Mouse (Mus musculus) left cerebral cortex, postnatal 14 days (tissue): ENCODE measurements around the gene Dcaf11. TPM values are rescaled to one million over a fixed set of nuclear protein-coding genes. Genes with fewer than 3 reads are reported as not detected.

Experiments used
- DNase-seq, 2 experiments: peaks; one replicate each; pipeline ENCODE4 v3.0.0; 2021 to 2022; ENCODE audit warnings: low spot score in 2 of 2, mixed read lengths in 1 of 2
- intact Hi-C: fragments of 180-260 bp; cut with DNase I; formaldehyde crosslinking; loops from one replicate; pipeline ENCODE4 v1.15.1; 2025
- total RNA-seq, 2 experiments: library from RNA; stranded (reverse); gene quantifications; 2 replicates each; pipeline ENCODE4 v1.2.3; 2021

The Dcaf11 gene
- total RNA-seq, 2 experiments from 2014 or later = 75.3 to 78.4 TPM

- intact Hi-C loops = no loop called here
- DNase-seq = peak; percentile 87 to 92
Measured at GRCm38 (mm10) chr14:55603633-55604576, 44.1 kb downstream of the Dcaf11 start.

DNA sequence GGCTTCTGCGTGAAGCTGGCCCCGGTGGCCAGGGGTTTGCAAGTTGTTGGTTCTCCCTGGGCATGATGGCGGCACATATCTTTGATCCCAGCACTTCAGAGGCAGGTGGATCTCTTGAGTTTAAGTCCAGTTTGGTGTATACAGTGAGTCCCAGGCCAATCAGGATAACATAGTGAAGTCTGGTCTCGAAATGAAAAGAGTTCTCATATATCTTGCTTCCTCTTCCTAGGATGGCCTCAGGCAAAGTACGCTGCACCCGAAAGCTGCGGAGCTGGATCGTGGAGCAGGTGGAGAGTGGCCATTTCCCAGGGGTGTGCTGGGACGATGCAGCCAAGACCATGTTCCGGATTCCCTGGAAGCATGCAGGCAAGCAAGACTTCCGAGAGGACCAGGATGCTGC lies 45.0 kb downstream of the Dcaf11 start:
- DNase-seq = no peak
- intact Hi-C loops = no loop called here

DNA sequence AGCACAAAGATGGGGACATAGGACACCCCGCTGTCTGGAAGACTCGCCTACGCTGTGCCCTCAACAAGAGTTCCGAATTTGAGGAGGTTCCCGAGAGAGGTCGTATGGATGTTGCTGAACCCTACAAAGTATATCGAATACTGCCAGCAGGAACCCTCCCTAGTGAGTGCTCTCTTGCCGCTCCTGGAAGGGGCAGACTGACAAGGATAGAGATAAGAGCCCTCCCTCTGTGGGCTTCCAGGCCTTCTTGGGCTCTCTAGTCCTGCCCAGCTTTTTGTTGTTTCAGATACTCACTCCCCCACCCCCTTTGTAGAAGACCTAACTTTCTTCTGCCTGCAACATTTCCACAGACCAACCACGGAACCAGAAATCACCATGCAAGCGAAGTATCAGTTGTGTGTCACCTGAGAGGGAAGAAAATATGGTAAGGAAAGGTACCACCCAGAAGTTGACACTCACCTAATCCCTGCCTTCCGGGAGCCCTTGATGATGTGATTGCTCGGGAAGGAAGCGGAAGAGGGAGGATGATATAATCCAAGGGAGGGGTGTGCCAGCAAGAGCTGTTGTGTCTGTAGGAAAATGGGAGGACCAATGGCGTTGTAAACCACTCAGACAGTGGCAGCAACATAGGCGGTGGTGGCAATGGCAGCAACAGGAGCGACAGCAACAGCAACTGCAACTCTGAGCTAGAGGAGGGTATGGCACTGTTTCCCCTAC lies 46.1 kb downstream of the Dcaf11 start:
- intact Hi-C loops = no loop called here
- no peak for DNase-seq

DNA sequence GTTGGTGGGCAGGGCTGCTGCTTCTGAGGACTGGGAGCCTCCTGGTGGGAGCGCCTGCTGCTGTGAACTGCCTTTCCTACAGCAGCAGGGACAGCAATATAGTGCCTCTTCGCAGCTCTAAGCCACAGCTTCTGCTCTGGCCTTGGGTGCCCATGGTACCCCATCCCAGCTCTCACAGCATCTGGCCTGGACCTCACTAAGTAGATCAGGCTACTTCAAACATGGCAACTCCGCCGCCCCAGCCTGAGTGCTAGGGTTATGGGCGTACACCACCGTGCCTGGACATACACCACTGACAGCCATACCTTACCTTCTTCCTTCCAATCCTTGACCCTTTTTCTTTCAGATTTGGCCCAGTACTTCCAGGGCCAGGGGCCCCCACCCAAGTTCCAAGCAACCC lies 48.5 kb downstream of the Dcaf11 start:
- DNase-seq = no peak
- intact Hi-C loops = no loop called here

DNA sequence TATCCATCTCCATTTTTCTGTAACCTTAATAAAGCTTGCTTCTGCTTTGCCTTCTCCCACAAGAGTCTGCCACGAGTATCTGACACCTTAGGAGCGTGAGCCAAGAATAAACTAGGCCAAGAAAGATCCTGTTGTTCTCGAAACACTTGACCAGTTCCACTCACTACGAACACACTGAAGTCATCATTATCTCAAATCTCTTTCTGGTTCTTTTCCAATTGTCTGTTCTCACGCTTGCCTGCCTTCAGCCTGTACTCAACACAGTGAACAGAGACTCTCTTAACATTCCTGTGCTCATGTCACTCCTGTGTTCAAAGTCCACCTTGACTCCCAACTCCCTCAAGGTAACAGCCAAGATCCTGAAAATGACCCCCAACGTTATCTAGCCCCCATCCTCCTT lies 53.5 kb downstream of the Dcaf11 start:
- intact Hi-C loops = no loop called here
- no peak for DNase-seq

- intact Hi-C loops = no loop called here
Measured at GRCm38 (mm10) chr14:55614565-55615178, 54.9 kb downstream of the Dcaf11 start.

GRCm38 (mm10) chr14:55615876-55616275 lies 56.1 kb downstream of the Dcaf11 start:
- DNase-seq = no peak
- intact Hi-C loops = no loop called here

More at GRCm38 (mm10) chr14:55614565-55615178, 54.9 kb downstream of the Dcaf11 start:
- DNase-seq = no peak

DNA sequence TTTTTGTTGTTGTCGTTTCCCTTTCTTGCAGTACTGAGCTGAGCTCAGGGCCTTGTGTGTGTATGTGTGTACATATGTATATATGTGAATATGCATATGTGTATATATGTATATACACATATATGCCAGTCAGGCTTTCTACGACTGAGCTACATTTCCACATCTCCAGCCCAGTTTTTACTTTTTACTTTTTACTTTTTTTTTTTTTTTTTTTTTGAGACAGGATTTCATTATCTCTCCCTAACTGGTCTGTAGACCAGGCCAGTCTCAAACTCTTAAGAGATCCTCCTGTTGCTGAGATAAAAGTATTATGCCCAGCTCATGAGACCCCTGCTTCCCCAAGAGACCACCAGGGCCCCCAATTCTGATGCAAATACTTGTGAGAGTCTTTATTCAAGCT lies 57.0 kb downstream of the Dcaf11 start:
- intact Hi-C loops = no loop called here
- DNase-seq = no peak

DNA sequence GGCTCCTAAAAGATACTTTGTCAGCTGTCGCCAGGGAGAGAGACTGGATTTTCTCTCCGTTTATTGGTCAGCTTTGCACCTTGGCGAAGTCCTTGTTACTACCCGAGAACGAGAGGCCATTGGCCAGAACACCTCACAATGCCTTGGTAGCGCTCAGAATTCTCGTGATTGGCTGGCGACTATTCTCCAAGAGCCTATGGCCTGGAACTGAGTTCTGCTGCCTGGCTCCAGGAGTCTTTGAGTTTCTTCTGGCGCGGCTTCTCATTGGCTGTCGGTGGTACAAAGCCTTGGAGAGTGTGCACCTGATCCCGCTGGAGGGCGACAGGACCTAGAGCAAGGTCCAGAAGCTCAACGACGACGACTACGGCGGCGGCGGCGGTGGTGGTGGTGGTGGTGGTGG lies 58.0 kb downstream of the Dcaf11 start, which contains the start of gene Rec8:
TSS of gene Rec8 (plus strand) at position 216 of the 400 bp plus-strand sequence.
- no peak for DNase-seq
- intact Hi-C loops = no loop called here

DNA sequence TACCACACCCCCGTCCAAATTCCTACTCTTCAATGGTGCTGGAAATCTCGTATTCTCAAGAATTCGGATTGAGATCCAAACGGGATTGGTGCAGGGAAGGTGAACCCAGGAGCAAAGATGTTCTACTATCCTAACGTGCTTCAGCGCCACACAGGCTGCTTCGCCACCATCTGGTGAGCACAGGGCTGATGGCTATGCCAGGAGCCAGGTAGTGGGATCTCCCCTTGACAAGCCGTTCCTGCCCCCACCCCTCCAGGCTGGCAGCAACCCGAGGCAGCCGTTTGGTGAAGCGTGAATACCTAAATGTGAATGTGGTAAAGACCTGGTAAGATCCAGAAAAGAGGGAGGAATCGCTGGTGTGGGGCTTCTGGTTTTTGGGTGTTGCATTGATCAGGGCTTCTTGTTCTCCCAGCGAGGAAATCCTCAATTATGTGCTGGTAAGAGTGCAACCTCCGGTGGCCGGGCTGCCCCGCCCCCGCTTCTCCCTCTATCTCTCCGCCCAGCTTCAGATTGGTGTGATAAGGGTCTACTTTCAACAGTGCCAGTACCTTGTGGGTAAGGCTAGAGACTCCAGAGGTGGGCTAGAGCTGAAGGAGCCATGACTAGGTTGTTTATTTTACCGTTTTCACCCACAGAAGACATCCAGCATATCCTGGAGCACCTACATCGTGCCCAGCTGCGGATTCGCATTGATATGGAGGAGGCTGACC lies 58.8 kb downstream of the Dcaf11 start:
- DNase-seq = no peak
- intact Hi-C loops = no loop called here

Other genes starting within 250 kb of the Dcaf11 start
- 10 to 100 TPM; 11.7 to 16.0 TPM for gene Dhrs4, start 81.2 kb upstream of the Dcaf11 start, total RNA-seq
- 10 to 100 TPM; 53.5 to 70.2 TPM for gene Carmil3, start 69.4 kb upstream of the Dcaf11 start, total RNA-seq
- 100 to 1,000 TPM; 184 to 205 TPM for gene Cpne6, start 49.6 kb upstream of the Dcaf11 start, total RNA-seq
- gene Nrl, start 35.0 kb upstream of the Dcaf11 start, total RNA-seq = under 1 TPM; 0.33 to 0.61 TPM
- gene Pck2, start 19.7 kb upstream of the Dcaf11 start, total RNA-seq = 10 to 100 TPM; 18.6 to 19.5 TPM
- gene A730061H03Rik, start 400 bp downstream of the Dcaf11 start, total RNA-seq = not detected
- not detected for gene Fitm1, start 15.6 kb downstream of the Dcaf11 start, total RNA-seq
- 10 to 100 TPM; 44.9 to 56.5 TPM for gene Psme1, start 18.1 kb downstream of the Dcaf11 start, total RNA-seq
- 10 to 100 TPM; 38.7 to 45.5 TPM for gene Emc9, start 25.3 kb downstream of the Dcaf11 start, total RNA-seq
- 10 to 100 TPM; 48.1 to 49.0 TPM for gene Psme2, start 31.1 kb downstream of the Dcaf11 start, total RNA-seq
- gene Rnf31, start 31.7 kb downstream of the Dcaf11 start, total RNA-seq = 10 to 100 TPM; 26.0 to 29.5 TPM
- 1 to 10 TPM; 8.0 to 8.4 TPM for gene Irf9, start 43.6 kb downstream of the Dcaf11 start, total RNA-seq
- gene Rec8, start 58.0 kb downstream of the Dcaf11 start, total RNA-seq = 1 to 10 TPM; 2.1 to 3.4 TPM
- 100 to 1,000 TPM; 123 to 171 TPM for gene Ipo4, start 76.0 kb downstream of the Dcaf11 start, total RNA-seq
- gene Gm49378, start 77.9 kb downstream of the Dcaf11 start, total RNA-seq = 1 to 10 TPM; 4.8 to 8.1 TPM
- gene Tm9sf1, start 83.8 kb downstream of the Dcaf11 start, total RNA-seq = 10 to 100 TPM; 42.1 to 42.2 TPM
- under 1 TPM; 0.74 to 0.92 TPM for gene Tssk4, start 90.2 kb downstream of the Dcaf11 start, total RNA-seq
- gene Mdp1, start 100.5 kb downstream of the Dcaf11 start, total RNA-seq = 10 to 100 TPM; 37.8 to 42.6 TPM
- gene Gmpr2, start 111.9 kb downstream of the Dcaf11 start, total RNA-seq = 10 to 100 TPM; 22.7 to 24.6 TPM
- 100 to 1,000 TPM; 305 to 339 TPM for gene Nedd8, start 112.1 kb downstream of the Dcaf11 start, total RNA-seq
- 10 to 100 TPM; 14.8 to 16.0 TPM for gene Tinf2, start 121.8 kb downstream of the Dcaf11 start, total RNA-seq
- under 1 TPM in 1 of 2 experiments, not detected in 1; 0.25 TPM for gene Tgm1, start 153.9 kb downstream of the Dcaf11 start, total RNA-seq
- gene Rabggta, start 162.3 kb downstream of the Dcaf11 start, total RNA-seq = 10 to 100 TPM; 44.2 to 45.4 TPM
- gene Dhrs1, start 185.7 kb downstream of the Dcaf11 start, total RNA-seq = 100 to 1,000 TPM in 1 of 2 experiments, 10 to 100 TPM in 1; 99.8 to 104 TPM
- gene Nop9, start 185.7 kb downstream of the Dcaf11 start, total RNA-seq = 10 to 100 TPM; 13.4 to 13.9 TPM
- under 1 TPM; 0.68 to 0.93 TPM for gene Cideb, start 198.5 kb downstream of the Dcaf11 start, total RNA-seq
- under 1 TPM; 0.22 to 0.42 TPM for gene Ltb4r2, start 201.4 kb downstream of the Dcaf11 start, total RNA-seq
- under 1 TPM; 0.24 to 0.40 TPM for gene Ltb4r1, start 206.0 kb downstream of the Dcaf11 start, total RNA-seq
- 1 to 10 TPM; 5.1 to 6.6 TPM for gene Adcy4, start 224.1 kb downstream of the Dcaf11 start, total RNA-seq
- gene Ripk3, start 228.9 kb downstream of the Dcaf11 start, total RNA-seq = 1 to 10 TPM in 1 of 2 experiments, under 1 TPM in 1; 0.83 to 1.0 TPM